Mouse (Mus musculus) cerebellum, adult 8-10 months (tissue): Measurements from ENCODE around the gene F10.
A peak's percentile ranks its signal among the peaks of the same experiment; 100 is the strongest.

Experiments
- DNase-seq: peaks from one replicate; pipeline ENCODE4 v3.0.0; 2022

The F10 gene

GRCm38 (mm10) chr8:13037015-13037414 lies at the start of gene F10:
TSS of gene F10 (plus strand) at chr8:13037308.
- DNase-seq, result no peak

- DNase-seq, result peak; percentile 68
Observed at GRCm38 (mm10) chr8:12987571-12987970, 49.5 kb upstream of the F10 start.

- peak; percentile 60 for DNase-seq
Observed at GRCm38 (mm10) chr8:12988722-12989430, 48.2 kb upstream of the F10 start.

- no peak for DNase-seq
Observed at GRCm38 (mm10) chr8:12991411-12991810, 45.7 kb upstream of the F10 start.

GRCm38 (mm10) chr8:12994468-12994867 lies 42.6 kb upstream of the F10 start:
- DNase-seq, result no peak

- peak; percentile 38 for DNase-seq
Observed at GRCm38 (mm10) chr8:12995481-12995880, 41.6 kb upstream of the F10 start.

- DNase-seq, result no peak
Observed at GRCm38 (mm10) chr8:12996831-12997275, 40.3 kb upstream of the F10 start.

- DNase-seq, result no peak
Observed at GRCm38 (mm10) chr8:12998331-12998730, 38.8 kb upstream of the F10 start.

GRCm38 (mm10) chr8:12999793-13000192 lies 37.3 kb upstream of the F10 start:
- DNase-seq, result no peak

GRCm38 (mm10) chr8:13007458-13007857 lies 29.6 kb upstream of the F10 start:
- DNase-seq, result no peak

GRCm38 (mm10) chr8:13010313-13010712 lies 26.8 kb upstream of the F10 start:
- DNase-seq, result no peak

- no peak for DNase-seq
Observed at GRCm38 (mm10) chr8:13019560-13019959, 17.5 kb upstream of the F10 start.

GRCm38 (mm10) chr8:13021830-13022229 lies 15.3 kb upstream of the F10 start:
- DNase-seq, result no peak

GRCm38 (mm10) chr8:13025487-13026224 lies 11.5 kb upstream of the F10 start, which contains the start of gene F7:
TSS of gene F7 (plus strand) at chr8:13026034.
- DNase-seq, result no peak

- DNase-seq, result no peak
Observed at GRCm38 (mm10) chr8:13027615-13028014, 9.5 kb upstream of the F10 start.

- DNase-seq, result no peak
Observed at GRCm38 (mm10) chr8:13028482-13028881, 8.6 kb upstream of the F10 start.

- no peak for DNase-seq
Observed at GRCm38 (mm10) chr8:13036346-13036812, 729 bp upstream of the F10 start.

GRCm38 (mm10) chr8:13037569-13037968 lies 461 bp downstream of the F10 start:
- DNase-seq, result no peak

- DNase-seq, result no peak
Observed at GRCm38 (mm10) chr8:13039054-13039453, 1.9 kb downstream of the F10 start.

GRCm38 (mm10) chr8:13041459-13041858 lies 4.4 kb downstream of the F10 start:
- no peak for DNase-seq

GRCm38 (mm10) chr8:13047652-13048051 lies 10.5 kb downstream of the F10 start:
- DNase-seq, result no peak

- no peak for DNase-seq
Observed at GRCm38 (mm10) chr8:13050550-13050949, 13.4 kb downstream of the F10 start.

GRCm38 (mm10) chr8:13057351-13057750 lies 20.2 kb downstream of the F10 start:
- DNase-seq, result no peak
